Mouse (Mus musculus) neural tube, embryonic 15.5 days (tissue): ENCODE results near the gene Tmtc2. TPM values are rescaled to one million over a fixed set of nuclear protein-coding genes. Genes with fewer than 3 reads are reported as not detected.

ENCODE experiments used
- ATAC-seq: fragments of 200-750 bp; cut with Nextera tagmentation; 2 replicates; pipeline ENCODE4 v1.8.0; 2017; ENCODE audit warnings: mild to moderate bottlenecking, moderate TSS enrichment, moderate library complexity; ENCODE audit not compliant: low FRiP score
- H3K27ac ChIP-seq: fragments of 300-500 bp; sonication (generic); replicated peaks from 2 replicates; pipeline ENCODE4 v1.5.1; 2015; ENCODE audit warnings: mild to moderate bottlenecking, inconsistent platforms
- H3K27me3 ChIP-seq: fragments of 300-500 bp; sonication (generic); replicated peaks from 2 replicates; pipeline ENCODE4 v1.6.1; 2015; ENCODE audit warnings: inconsistent platforms
- H3K36me3 ChIP-seq: fragments of 300-500 bp; sonication (generic); 2 replicates; pipeline ENCODE4 v1.6.1; 2015; ENCODE audit warnings: inconsistent platforms
- H3K4me1 ChIP-seq: fragments of 300-500 bp; sonication (generic); 2 replicates; pipeline ENCODE4 v1.6.1; 2015; ENCODE audit warnings: inconsistent platforms
- H3K4me2 ChIP-seq: fragments of 300-500 bp; sonication (generic); 2 replicates; pipeline ENCODE4 v1.6.1; 2015; ENCODE audit warnings: inconsistent platforms, mild to moderate bottlenecking, moderate library complexity
- H3K4me3 ChIP-seq: fragments of 300-500 bp; sonication (generic); replicated peaks from 2 replicates; pipeline ENCODE4 v1.5.1; 2015; ENCODE audit warnings: mild to moderate bottlenecking, inconsistent platforms
- H3K9ac ChIP-seq: fragments of 300-500 bp; sonication (generic); replicated peaks from 2 replicates; pipeline ENCODE4 v1.6.1; 2015; ENCODE audit warnings: mild to moderate bottlenecking, inconsistent platforms
- H3K9me3 ChIP-seq: fragments of 300-500 bp; sonication (generic); replicated peaks from 2 replicates; pipeline ENCODE4 v1.6.1; 2016; ENCODE audit warnings: inconsistent platforms
- WGBS: fragments of 180-500 bp; shearing (Covaris S2); methylation state at CpG from one replicate; pipeline ENCODE4 v1.1.7; 2015; ENCODE audit warnings: mixed read lengths; 5-methylcytosine and 5-hydroxymethylcytosine counted together
- polyA plus RNA-seq: library from polyadenylated mRNA; unstranded; fragments of >200 nt; fragmentation: Nextera tagmentation; extraction: Ambion mirVana; gene quantifications from 2 replicates; pipeline ENCODE4 v1.2.1, GENCODE M21; 2015

The Tmtc2 gene
- polyA plus RNA-seq, 1 experiment from 2014 or later: 7.8 TPM

DNA sequence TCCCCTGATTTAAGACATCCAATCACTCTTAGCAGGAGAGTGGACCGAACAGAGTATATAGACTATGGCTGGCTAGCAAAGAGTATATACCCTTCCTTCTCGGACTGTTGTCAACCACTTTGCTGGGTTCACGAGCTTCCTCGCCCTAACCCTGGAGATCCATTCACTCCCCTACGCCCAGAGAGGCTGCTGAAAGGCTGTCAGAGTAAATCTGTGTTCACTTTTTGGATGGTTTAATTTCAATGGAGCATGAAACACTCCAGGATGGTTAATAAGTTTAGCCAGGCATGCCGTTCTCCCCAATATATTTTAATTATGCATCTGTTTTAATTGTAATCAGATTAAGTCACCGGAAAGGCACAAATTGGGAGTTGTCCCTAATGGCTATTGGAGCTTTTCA, 1.9 kb downstream of the Tmtc2 start:
- Histone ChIP-seq H3K9me3 (no peaks in the 10 kb centered on the region), H3K4me2 (peak overlapping the region; percentile 84), H3K27ac (no peak overlapping the region), H3K4me3 (peak overlapping the region; percentile 78), H3K27me3 (no peaks in the 10 kb centered on the region), H3K36me3 (no peaks in the 10 kb centered on the region), H3K4me1 (peaks cover 33% of the 10 kb centered on the region), H3K9ac (peak overlapping the region; percentile 23; the same call in 1 of the 2 replicates)
- 24% methylated on average over 7 of the region's 7 CpGs for WGBS
- ATAC-seq: no peak

DNA sequence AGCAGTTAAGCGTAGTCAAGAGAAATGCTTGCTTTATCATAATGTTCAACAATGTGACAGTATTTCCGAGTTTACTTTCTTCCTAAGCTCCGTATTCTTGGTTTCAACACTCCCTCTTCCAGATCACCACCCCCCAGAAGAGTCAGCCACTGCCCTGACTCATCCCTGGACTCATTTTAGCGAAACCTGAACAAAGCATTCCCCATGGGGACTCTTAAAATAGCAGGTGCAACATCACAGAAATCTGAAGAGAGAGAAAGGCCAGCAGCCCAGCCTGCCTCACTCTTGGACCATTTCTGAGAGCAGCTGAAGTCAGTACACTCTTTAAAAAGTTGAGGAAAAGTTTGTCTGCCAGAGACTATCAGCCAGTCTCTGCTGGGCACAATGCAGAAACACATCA, 2.4 kb downstream of the Tmtc2 start:
- H3K36me3 ChIP-seq: no peaks in the 10 kb centered on the region
- ATAC-seq: no peak
- 63% methylated on average over 4 of the region's 4 CpGs for WGBS
- peak overlapping the region; percentile 23; the same call in 1 of the 2 replicates for H3K9ac ChIP-seq
- no peak overlapping the region for H3K27ac ChIP-seq
- peak overlapping the region; percentile 84 for H3K4me2 ChIP-seq
- H3K9me3 ChIP-seq: no peaks in the 10 kb centered on the region
- H3K4me1 ChIP-seq: peaks cover 31% of the 10 kb centered on the region
- H3K4me3 ChIP-seq: peak overlapping the region; percentile 78
- H3K27me3 ChIP-seq: no peaks in the 10 kb centered on the region

DNA sequence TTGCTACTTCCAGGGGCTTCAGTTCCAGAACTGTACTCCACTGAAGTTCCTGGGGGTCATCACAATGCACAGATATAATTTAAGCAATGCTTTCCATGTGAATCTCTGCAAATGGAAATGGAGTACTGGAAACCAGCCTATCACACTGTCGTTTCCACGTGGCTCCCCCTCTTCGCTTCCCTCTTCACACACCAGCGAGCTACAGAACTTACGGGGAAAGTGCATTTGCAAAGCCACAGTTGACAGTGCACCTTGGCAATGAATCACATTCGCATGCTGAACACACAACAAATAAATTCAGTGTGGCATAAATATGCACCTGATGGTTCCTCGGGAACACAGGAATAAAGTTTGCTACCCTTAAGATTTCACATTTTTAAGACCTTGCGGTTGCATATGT, 3.2 kb downstream of the Tmtc2 start:
- WGBS: 68% methylated on average over 8 of the region's 8 CpGs
- peaks cover 29% of the 10 kb centered on the region for H3K4me1 ChIP-seq
- ATAC-seq: no peak
- peak overlapping the region; percentile 9 for H3K4me3 ChIP-seq
- H3K4me2 ChIP-seq: peak overlapping the region; percentile 84
- H3K9ac ChIP-seq: no peak overlapping the region
- no peaks in the 10 kb centered on the region for H3K27me3 ChIP-seq
- no peaks in the 10 kb centered on the region for H3K36me3 ChIP-seq
- H3K9me3 ChIP-seq: no peaks in the 10 kb centered on the region
- H3K27ac ChIP-seq: no peak overlapping the region

DNA sequence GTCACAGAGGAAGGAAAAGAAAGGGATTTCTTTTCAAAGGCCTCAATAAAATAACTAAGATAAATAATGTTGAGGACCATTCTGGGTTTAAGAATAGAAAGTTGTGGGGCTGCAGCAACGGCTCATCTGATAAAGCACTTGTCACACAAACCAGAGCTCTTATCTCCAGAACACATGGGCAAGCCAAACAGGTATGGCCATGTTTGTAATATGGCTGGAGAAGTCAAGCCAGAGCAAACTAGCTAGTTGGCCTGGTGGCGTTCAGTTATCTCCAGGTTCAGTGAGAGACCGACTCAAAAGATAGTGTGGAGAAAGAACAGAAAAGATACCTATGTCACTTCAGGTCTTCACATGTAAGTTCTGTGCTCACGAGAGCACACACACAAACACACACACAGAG, 4.7 kb downstream of the Tmtc2 start:
- no peak for ATAC-seq
- no peak overlapping the region for H3K9ac ChIP-seq
- no peaks in the 10 kb centered on the region for H3K36me3 ChIP-seq
- no peak overlapping the region for H3K4me3 ChIP-seq
- H3K4me1 ChIP-seq: peaks cover 26% of the 10 kb centered on the region
- H3K4me2 ChIP-seq: no peak overlapping the region
- no peak overlapping the region for H3K27ac ChIP-seq
- no peaks in the 10 kb centered on the region for H3K27me3 ChIP-seq
- no peaks in the 10 kb centered on the region for H3K9me3 ChIP-seq
- WGBS: 85% methylated on average over 4 of the region's 4 CpGs

DNA sequence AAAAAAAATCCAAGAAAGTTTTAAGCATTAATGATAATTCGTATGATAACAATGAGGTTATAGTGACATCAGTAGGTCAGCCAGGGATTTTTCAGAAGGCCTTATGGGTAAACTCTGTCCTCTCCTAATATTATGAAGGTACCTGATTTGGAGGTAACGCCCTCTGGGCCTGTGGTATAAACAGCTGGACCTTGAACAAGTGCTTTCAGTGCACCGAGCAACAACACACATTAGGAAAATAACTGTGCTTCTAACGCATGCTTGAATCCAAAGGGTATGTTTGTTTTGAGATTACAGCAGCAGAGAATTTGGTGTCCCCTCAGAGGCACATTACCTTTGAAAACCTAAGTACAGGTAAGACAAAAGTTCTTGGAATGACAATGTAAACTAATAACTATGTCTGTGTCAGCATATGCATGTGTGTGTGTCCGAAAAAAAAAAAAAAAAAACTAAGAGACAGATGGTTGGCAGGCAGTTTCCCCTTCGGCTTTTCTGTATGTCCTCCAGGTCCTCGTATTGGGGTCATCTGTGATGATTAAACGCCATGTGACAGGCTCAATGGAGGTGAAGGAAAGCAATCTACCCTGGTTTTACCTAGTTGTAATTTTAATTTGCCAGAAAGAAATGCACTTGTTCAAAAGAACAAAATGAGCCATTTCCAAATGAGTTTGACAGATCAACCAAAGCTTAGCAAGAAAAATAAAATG, 6.3 kb downstream of the Tmtc2 start:
- H3K9me3 ChIP-seq: no peaks in the 10 kb centered on the region
- WGBS: 81% methylated on average over 8 of the region's 8 CpGs
- H3K36me3 ChIP-seq: no peaks in the 10 kb centered on the region
- no peak overlapping the region for H3K4me2 ChIP-seq
- no peak overlapping the region for H3K27ac ChIP-seq
- no peak for ATAC-seq
- H3K4me3 ChIP-seq: no peak overlapping the region
- H3K27me3 ChIP-seq: no peaks in the 10 kb centered on the region
- H3K9ac ChIP-seq: no peak overlapping the region
- peaks cover 26% of the 10 kb centered on the region for H3K4me1 ChIP-seq

DNA sequence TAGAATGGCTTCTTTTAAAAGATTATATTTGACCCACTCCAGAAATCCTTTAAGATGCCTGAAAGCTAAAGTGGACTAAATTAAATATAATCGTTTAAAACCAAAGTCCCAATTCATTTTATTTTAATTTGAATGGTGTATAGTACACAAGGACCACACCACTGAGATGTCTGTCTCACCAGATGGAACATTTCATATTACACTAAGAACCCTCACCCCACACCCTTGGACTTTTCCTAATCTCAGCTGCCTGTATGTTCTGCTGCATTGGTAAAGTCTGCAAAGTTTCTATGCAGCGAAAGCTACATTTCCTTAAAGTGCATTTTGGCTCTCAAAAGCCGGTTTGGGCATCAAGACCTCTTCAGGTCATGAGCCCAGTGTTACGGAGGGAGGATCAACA, 12.7 kb downstream of the Tmtc2 start:
- Histone ChIP-seq H3K4me3 (no peak overlapping the region), H3K36me3 (no peaks in the 10 kb centered on the region), H3K4me1 (no peaks in the 10 kb centered on the region; the same call in 1 of the 2 replicates), H3K27me3 (no peaks in the 10 kb centered on the region), H3K9me3 (no peaks in the 10 kb centered on the region), H3K27ac (no peak overlapping the region), H3K4me2 (no peak overlapping the region), H3K9ac (no peak overlapping the region)
- WGBS: 95% methylated on average over 4 of the region's 4 CpGs
- no peak for ATAC-seq

DNA sequence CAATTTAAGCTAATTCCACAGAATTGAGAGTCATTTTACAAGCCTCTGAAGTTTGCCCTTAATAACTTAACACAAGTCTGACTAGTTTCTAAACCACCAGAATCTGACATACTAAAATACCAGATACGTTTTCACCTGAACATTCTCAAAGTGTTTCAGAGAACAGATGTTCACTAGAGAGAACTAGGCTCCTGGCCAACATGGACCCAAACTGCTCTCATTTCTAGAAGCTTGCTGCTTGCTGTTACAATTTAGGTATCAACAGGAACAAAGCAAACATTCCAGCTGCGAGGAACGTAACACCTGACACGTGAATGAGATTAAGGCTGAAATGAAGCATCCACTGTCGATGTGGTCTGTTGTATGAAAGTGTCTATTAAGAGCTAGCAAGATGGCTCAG, 16.7 kb downstream of the Tmtc2 start:
- Histone ChIP-seq H3K9ac (no peak overlapping the region), H3K4me1 (no peaks in the 10 kb centered on the region), H3K27me3 (no peaks in the 10 kb centered on the region), H3K36me3 (no peaks in the 10 kb centered on the region), H3K27ac (no peak overlapping the region), H3K9me3 (no peaks in the 10 kb centered on the region), H3K4me3 (no peak overlapping the region), H3K4me2 (no peak overlapping the region)
- no peak for ATAC-seq
- 72% methylated on average over 5 of the region's 5 CpGs for WGBS

DNA sequence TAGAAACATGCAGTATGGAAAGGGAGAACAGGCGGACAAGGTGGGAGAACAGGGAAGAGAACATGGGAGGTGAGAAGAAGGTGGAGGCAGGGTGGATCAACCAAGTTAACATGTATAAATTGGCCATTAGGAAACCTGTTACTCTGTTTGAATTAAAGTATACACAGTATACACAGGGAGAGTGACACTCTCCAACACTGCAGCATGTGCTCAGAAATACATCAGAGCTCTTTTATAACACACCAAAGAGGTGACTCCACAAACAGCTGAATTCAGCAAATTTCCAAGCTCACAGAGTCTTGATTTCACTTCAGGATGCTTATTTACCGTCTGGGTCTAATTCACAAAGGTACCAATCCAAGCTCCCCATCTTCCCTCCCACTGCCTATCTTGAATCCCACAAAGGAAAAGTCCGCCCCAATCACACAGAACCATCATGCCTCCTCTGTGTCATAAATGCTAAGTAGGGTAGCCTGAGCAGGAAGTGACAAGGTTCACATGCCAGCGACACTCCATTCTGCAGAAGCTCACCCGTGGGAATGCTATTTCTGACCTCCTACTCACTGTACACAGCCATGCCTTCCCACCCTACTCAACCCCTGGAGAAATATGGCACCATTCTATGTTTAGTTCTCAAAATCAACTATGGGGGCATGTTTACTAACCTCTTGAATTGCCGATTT, 17.2 kb downstream of the Tmtc2 start:
- ATAC-seq: no peak
- Histone ChIP-seq H3K9me3 (no peaks in the 10 kb centered on the region), H3K4me1 (no peaks in the 10 kb centered on the region), H3K27ac (0 out of 2 replicates have a peak overlapping the region, but pooled peaks have one; percentile 29), H3K4me2 (no peak overlapping the region), H3K4me3 (no peak overlapping the region), H3K36me3 (no peaks in the 10 kb centered on the region), H3K9ac (no peak overlapping the region), H3K27me3 (no peaks in the 10 kb centered on the region)
- 81% methylated on average over 6 of the region's 6 CpGs for WGBS

DNA sequence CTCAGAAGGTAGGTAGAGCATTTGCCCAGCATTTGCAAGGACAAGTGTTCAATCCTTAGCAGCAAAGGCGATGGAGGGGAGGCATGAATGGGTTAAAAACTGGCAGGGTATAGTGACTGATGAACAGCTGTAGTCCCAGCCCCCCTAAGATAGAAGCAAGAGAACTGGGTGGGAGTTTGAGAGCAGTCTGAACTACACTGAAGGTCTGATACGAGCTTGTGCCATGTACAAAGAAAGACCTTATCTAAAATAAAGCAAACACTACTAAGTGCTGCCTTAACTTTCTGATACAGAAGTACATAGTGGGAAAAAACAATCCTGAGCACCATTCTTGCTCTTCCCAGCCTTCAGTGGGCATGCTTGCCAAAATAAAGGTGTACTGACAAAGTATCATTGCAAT, 20.1 kb downstream of the Tmtc2 start:
- no peak overlapping the region for H3K27ac ChIP-seq
- H3K4me3 ChIP-seq: no peak overlapping the region
- ATAC-seq: no peak
- H3K9ac ChIP-seq: no peak overlapping the region
- H3K4me1 ChIP-seq: no peaks in the 10 kb centered on the region
- H3K9me3 ChIP-seq: no peaks in the 10 kb centered on the region
- 88% methylated on average over 2 of the region's 2 CpGs for whole genome bisulfite sequencing
- H3K36me3 ChIP-seq: no peaks in the 10 kb centered on the region
- no peaks in the 10 kb centered on the region for H3K27me3 ChIP-seq
- H3K4me2 ChIP-seq: no peak overlapping the region

DNA sequence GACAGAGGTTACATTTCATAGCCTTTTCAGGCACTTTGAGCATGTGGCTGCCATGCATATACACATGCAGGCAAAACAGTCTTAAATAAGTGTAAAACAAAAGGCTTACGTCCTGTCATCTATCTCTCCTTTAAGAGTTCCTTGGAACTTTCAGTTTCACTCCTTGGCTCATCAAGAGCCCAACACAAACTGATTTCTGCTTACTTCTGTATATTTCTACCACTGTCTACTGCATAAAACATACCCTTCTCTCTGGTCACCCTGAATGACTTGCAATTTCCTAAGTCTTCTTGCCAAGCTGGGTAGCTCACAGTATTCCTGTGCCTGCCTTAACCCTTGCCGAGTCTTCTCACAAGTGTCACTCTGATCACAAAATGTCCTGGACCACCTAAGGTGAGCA, 26.2 kb downstream of the Tmtc2 start:
- Histone ChIP-seq H3K9me3 (no peaks in the 10 kb centered on the region), H3K4me1 (no peaks in the 10 kb centered on the region), H3K4me3 (no peak overlapping the region), H3K4me2 (no peak overlapping the region), H3K27me3 (no peaks in the 10 kb centered on the region), H3K27ac (no peak overlapping the region), H3K36me3 (0 out of 2 replicates have a peak, but pooled peaks cover 3% of the 10 kb centered on the region), H3K9ac (no peak overlapping the region)
- WGBS: 94% methylated on average over 2 of the region's 2 CpGs
- ATAC-seq: no peak

DNA sequence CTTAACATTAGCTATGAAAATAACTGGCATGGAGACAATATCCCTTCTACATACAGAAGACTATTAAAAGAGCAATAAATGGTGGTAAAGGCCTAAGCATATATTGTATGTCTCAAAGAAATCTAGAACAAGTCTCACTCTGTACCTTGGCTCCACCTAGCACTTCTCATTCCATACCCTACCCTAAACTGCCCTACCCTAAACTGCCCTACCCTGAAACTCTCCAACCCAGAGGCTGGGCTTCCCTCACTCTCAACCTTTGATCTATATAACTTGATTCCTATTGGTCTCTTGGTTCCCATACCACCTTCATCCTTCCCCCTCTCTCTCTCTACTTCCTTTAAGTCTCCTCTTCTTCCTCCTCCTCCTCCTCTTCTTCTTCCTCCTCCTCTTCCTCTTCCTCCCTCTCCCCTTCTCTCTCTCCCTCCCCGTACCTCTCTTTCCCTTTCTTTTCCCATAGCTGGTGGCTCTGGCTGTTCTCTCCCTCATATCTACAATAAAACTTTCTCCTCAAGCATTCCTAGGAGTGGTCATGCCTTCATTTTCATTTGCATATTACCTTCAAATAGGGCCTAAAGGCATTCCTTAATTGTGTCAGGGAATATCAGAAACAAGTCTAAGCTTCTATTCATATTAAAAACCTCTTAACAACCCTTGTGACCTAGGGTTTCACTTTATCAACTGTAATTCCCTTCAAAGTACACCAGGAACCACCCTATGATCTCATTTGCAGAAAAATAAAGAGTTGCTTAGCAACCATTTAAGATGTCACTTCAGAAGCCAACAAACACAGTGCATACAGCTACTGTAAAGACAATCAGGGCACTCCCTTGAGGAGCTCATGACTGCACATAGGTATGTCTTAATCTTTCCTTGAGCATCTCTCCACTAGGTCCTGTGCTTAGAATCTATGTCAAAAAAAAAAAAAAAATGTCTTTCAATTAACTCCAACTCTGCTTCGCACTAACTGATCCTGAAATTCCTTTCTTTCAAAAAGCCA, 29.9 kb downstream of the Tmtc2 start:
- ATAC-seq: no peak

More for the DNA sequence above, 29.9 kb downstream of the Tmtc2 start:
- H3K4me2 ChIP-seq: no peak overlapping the region
- H3K9ac ChIP-seq: no peak overlapping the region
- H3K9me3 ChIP-seq: no peaks in the 10 kb centered on the region
- H3K27ac ChIP-seq: no peak overlapping the region
- no peak overlapping the region for H3K4me3 ChIP-seq
- 83% methylated on average over 2 of the region's 2 CpGs for WGBS
- H3K27me3 ChIP-seq: no peaks in the 10 kb centered on the region
- H3K36me3 ChIP-seq: 0 out of 2 replicates have a peak, but pooled peaks cover 3% of the 10 kb centered on the region
- H3K4me1 ChIP-seq: no peaks in the 10 kb centered on the region
